Mouse (Mus musculus) ES-Bruce4 (cell line): ENCODE measurements around the gene Gnb5.

Experiments used
- CTCF ChIP-seq: IDR thresholded peaks from one replicate; pipeline ENCODE4 v1.8.1; 2011; ENCODE audit warnings: low read depth, low read length
- EP300 ChIP-seq: IDR thresholded peaks from 2 replicates; pipeline ENCODE4 v1.6.1; 2011; ENCODE audit warnings: low read depth, low read length; ENCODE audit not compliant: insufficient read depth
- POLR2A ChIP-seq: IDR thresholded peaks from one replicate; pipeline ENCODE4 v1.8.1; 2011; ENCODE audit warnings: low read length; ENCODE audit not compliant: insufficient read depth

DNA sequence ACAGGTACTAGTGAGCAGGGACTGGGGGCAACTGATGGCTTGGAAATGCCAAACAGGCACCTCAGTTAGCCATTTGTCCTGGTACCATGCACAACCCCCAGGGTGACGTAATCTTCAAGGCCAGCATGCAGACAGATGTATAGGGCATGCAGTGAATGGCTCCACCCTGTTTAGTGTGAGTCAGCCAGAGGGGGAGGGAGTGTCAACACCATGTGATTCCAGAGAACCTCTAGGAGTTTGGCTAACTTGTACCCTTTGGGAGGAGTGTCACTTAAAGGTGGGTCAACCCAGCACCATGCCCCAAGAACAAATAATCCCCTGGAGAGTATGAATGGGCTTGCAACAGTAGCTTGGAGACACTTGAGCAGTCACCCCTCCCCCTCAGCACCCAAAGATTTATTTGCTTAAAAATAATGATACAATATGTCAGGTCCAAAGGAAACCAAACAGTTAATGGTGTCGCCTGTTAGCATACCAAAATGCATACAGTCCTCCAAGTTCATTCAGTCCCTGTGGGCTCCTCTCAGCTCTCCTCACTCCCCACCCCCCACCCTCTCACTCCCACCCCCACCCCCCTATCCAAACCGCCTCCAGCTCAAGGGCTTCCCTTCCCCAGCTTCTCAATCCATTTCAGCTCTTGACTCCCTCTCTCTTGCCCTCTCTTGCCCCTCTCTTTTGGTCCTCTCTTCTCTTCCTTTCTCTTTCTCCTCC, 41.9 kb upstream of the Gnb5 start:
- TF ChIP-seq POLR2A (no peak), EP300 (peak; percentile 56; the same call in 1 of the 2 replicates), CTCF (no peak)
